Mouse (Mus musculus): ENCODE results near the gene Cfb. TPM values are rescaled to one million over a fixed set of nuclear protein-coding genes. Genes with fewer than 3 reads are reported as not detected.

Gene Cfb
- total and polyA plus RNA-seq, 3 experiments: 0.19 to 3.1 TPM; not detected in 1

GRCm38 (mm10) chr17:34849722-34850516 lies 12.4 kb downstream of the Cfb start, which contains the start of the genes Skiv2l and Nelfe (continued):
- TF ChIP-seq SIN3A (IDR thresholded peaks at IDR 0.05; ENCODE audit: low read length) (peak; percentile 99), CHD1 (IDR thresholded peaks at IDR 0.05; ENCODE audit: low read depth, low read length) (no peak), POLR2AphosphoS5 (IDR thresholded peaks at IDR 0.05; ENCODE audit: borderline replicate concordance, low read depth, low read length) (no peak), RCOR1 (IDR thresholded peaks at IDR 0.05; ENCODE audit: low read depth, low read length) (no peak), KAT2A (conservative IDR thresholded peaks at IDR 0.05; ENCODE audit: low read depth, low read length) (peak; percentile 88; the same call in 1 of the 2 replicates)

GRCm38 (mm10) chr17:34847615-34848014 lies 14.7 kb downstream of the Cfb start:
- DNase-seq (ENCODE audit: low read depth, low spot score): no peak
- Histone ChIP-seq H3K36me3 (ENCODE audit: control insufficient read depth in 1 of 2, insufficient read depth in 2 of 2, low read length in 2 of 2) (peaks cover 1 to 5% of the 10 kb centered on the region in 2 experiments), H3K4me1 (ENCODE audit: control insufficient read depth in 1 of 2, insufficient read depth in 2 of 2, low read length in 2 of 2) (peaks cover 0 to 3% of the 10 kb centered on the region in 2 experiments; a peak in 2 of 4 replicates), H3K79me2 (ENCODE audit: control insufficient read depth, insufficient read depth, low read length, poor library complexity) (peaks cover 15% of the 10 kb centered on the region), H3K4me3 (ENCODE audit: control insufficient read depth in 1 of 2, insufficient read depth in 1 of 2, low read depth in 2 of 2, low read length in 2 of 2) (no peak overlapping the region), H3K27me3 (ENCODE audit: control insufficient read depth in 1 of 2, insufficient read depth in 2 of 2, low read length in 2 of 2) (no peaks in the 10 kb centered on the region), H3K9ac (ENCODE audit: control insufficient read depth, low read depth, low read length, poor library complexity, severe bottlenecking) (no peak overlapping the region), H3K9me3 (replicated peaks; ENCODE audit: insufficient read depth, low read length) (no peaks in the 10 kb centered on the region), H3K27ac (ENCODE audit: control insufficient read depth, low read depth, low read length) (no peak overlapping the region)
- no peak for TF ChIP-seq MAZ (IDR thresholded peaks at IDR 0.05; ENCODE audit: low read depth, low read length)
- TF ChIP-seq CHD1 (IDR thresholded peaks at IDR 0.05; ENCODE audit: low read depth, low read length): no peak
- no peak for TF ChIP-seq GATA1 (IDR thresholded peaks at IDR 0.05; ENCODE audit: low read depth, low read length)
- no peak for TF ChIP-seq POLR2AphosphoS5 (IDR thresholded peaks at IDR 0.05; ENCODE audit: borderline replicate concordance, low read depth, low read length)
- TF ChIP-seq ZMIZ1 (IDR thresholded peaks at IDR 0.05; ENCODE audit: low read depth, low read length): no peak
- TF ChIP-seq ELF1 (IDR thresholded peaks at IDR 0.05; ENCODE audit: low read depth, low read length): no peak
- TF ChIP-seq TAL1 (IDR thresholded peaks at IDR 0.05; ENCODE audit: low read length): no peak
- TF ChIP-seq RAD21 (IDR thresholded peaks at IDR 0.05; ENCODE audit: low read depth, low read length): no peak

- Histone ChIP-seq H3K9ac (ENCODE audit: control insufficient read depth, low read depth, low read length, poor library complexity, severe bottlenecking) (no peak overlapping the region), H3K79me2 (ENCODE audit: control insufficient read depth, insufficient read depth, low read length, poor library complexity) (peaks cover 15% of the 10 kb centered on the region), H3K27ac (ENCODE audit: control insufficient read depth, low read depth, low read length) (no peak overlapping the region), H3K9me3 (replicated peaks; ENCODE audit: insufficient read depth, low read length) (no peaks in the 10 kb centered on the region), H3K36me3 (ENCODE audit: control insufficient read depth in 1 of 2, insufficient read depth in 2 of 2, low read length in 2 of 2) (peaks cover 1 to 5% of the 10 kb centered on the region in 2 experiments), H3K4me1 (ENCODE audit: control insufficient read depth in 1 of 2, insufficient read depth in 2 of 2, low read length in 2 of 2) (peaks cover 0 to 3% of the 10 kb centered on the region in 2 experiments; a peak in 2 of 4 replicates), H3K4me3 (ENCODE audit: control insufficient read depth in 1 of 2, insufficient read depth in 1 of 2, low read depth in 2 of 2, low read length in 2 of 2) (no peak overlapping the region), H3K27me3 (ENCODE audit: control insufficient read depth in 1 of 2, insufficient read depth in 2 of 2, low read length in 2 of 2) (no peaks in the 10 kb centered on the region)
- DNase-seq (ENCODE audit: low read depth, low spot score): no peak
- TF ChIP-seq MXI1 (IDR thresholded peaks at IDR 0.05; ENCODE audit: low read depth, low read length) (no peak), BHLHE40 (IDR thresholded peaks at IDR 0.05; ENCODE audit: borderline replicate concordance, low read depth, low read length) (no peak), ETS1 (IDR thresholded peaks at IDR 0.05; ENCODE audit: low read depth, low read length) (no peak), UBTF (IDR thresholded peaks at IDR 0.05; ENCODE audit: borderline replicate concordance, insufficient read depth, low read depth, low read length) (no peak), CHD2 (IDR thresholded peaks at IDR 0.05; ENCODE audit: low read length) (no peak), TBP (IDR thresholded peaks at IDR 0.05; ENCODE audit: low read depth, low read length) (no peak), RAD21 (IDR thresholded peaks at IDR 0.05; ENCODE audit: low read depth, low read length) (no peak), E2F4 (IDR thresholded peaks at IDR 0.05; ENCODE audit: borderline replicate concordance, low read depth, low read length) (no peak), ZMIZ1 (IDR thresholded peaks at IDR 0.05; ENCODE audit: low read depth, low read length) (no peak), POLR2A (IDR thresholded peaks at IDR 0.05; ENCODE audit: control insufficient read depth in 1 of 2, insufficient read depth in 1 of 2, low read depth in 1 of 2, low read length in 2 of 2, poor library complexity in 1 of 2) (no peak), MYC (IDR thresholded peaks at IDR 0.05; ENCODE audit: low read depth, low read length) (no peak), ZC3H11A (IDR thresholded peaks at IDR 0.05; ENCODE audit: low read depth, low read length) (no peak), USF1 (IDR thresholded peaks at IDR 0.05; ENCODE audit: low read depth, low read length) (no peak), CHD1 (IDR thresholded peaks at IDR 0.05; ENCODE audit: low read depth, low read length) (no peak), MEF2A (IDR thresholded peaks at IDR 0.05; ENCODE audit: extremely low read depth, insufficient replicate concordance, low read depth, low read length, poor library complexity, severe bottlenecking) (no peak)
These were observed 15.1 kb downstream of the Cfb start for GRCm38 (mm10) chr17:34847192-34847591.

Data from MEL (cell line).